Mouse (Mus musculus) midbrain, embryonic 15.5 days (tissue): ENCODE data around the gene Cfap206. TPM values are rescaled to one million over a fixed set of nuclear protein-coding genes. Genes with fewer than 3 reads are reported as not detected.

Experiments used
- ATAC-seq: fragments of 200-750 bp; cut with Nextera tagmentation; replicated peaks from 2 replicates; pipeline ENCODE4 v1.8.0; 2017; ENCODE audit warnings: moderate TSS enrichment
- H3K27ac ChIP-seq: fragments of 300-500 bp; sonication (generic); 2 replicates; pipeline ENCODE4 v1.5.1; 2015; ENCODE audit warnings: mild to moderate bottlenecking, inconsistent platforms
- H3K27me3 ChIP-seq: fragments of 300-500 bp; sonication (generic); replicated peaks from 2 replicates; pipeline ENCODE4 v1.6.1; 2015; ENCODE audit warnings: inconsistent platforms
- H3K36me3 ChIP-seq: fragments of 300-500 bp; sonication (generic); replicated peaks from 2 replicates; pipeline ENCODE4 v1.6.1; 2015; ENCODE audit warnings: inconsistent platforms
- H3K4me1 ChIP-seq: fragments of 300-500 bp; sonication (generic); 2 replicates; pipeline ENCODE4 v1.6.1; 2015; ENCODE audit warnings: inconsistent platforms
- H3K4me2 ChIP-seq: fragments of 300-500 bp; sonication (generic); 2 replicates; pipeline ENCODE4 v1.6.1; 2015; ENCODE audit warnings: inconsistent platforms, mild to moderate bottlenecking, moderate library complexity
- H3K4me3 ChIP-seq: fragments of 300-500 bp; sonication (generic); 2 replicates; pipeline ENCODE4 v1.5.1; 2015; ENCODE audit warnings: mild to moderate bottlenecking, inconsistent platforms
- H3K9ac ChIP-seq: fragments of 300-500 bp; sonication (generic); 2 replicates; pipeline ENCODE4 v1.6.1; 2015; ENCODE audit warnings: mild to moderate bottlenecking, inconsistent platforms
- H3K9me3 ChIP-seq: fragments of 300-500 bp; sonication (generic); 2 replicates; pipeline ENCODE4 v1.6.1; 2016; ENCODE audit warnings: inconsistent platforms
- WGBS: fragments of 180-500 bp; shearing (Covaris S2); methylation state at CpG from one replicate; pipeline ENCODE4 v1.1.7; 2015; ENCODE audit warnings: mixed read lengths; 5-methylcytosine and 5-hydroxymethylcytosine counted together
- polyA plus RNA-seq: library from polyadenylated mRNA; unstranded; fragments of >200 nt; fragmentation: Nextera tagmentation; extraction: Ambion mirVana; gene quantifications from 2 replicates; pipeline ENCODE4 v1.2.1, GENCODE M21; 2015

Cfap206 gene
- polyA plus RNA-seq, 1 experiment from 2014 or later: 2.9 TPM

DNA sequence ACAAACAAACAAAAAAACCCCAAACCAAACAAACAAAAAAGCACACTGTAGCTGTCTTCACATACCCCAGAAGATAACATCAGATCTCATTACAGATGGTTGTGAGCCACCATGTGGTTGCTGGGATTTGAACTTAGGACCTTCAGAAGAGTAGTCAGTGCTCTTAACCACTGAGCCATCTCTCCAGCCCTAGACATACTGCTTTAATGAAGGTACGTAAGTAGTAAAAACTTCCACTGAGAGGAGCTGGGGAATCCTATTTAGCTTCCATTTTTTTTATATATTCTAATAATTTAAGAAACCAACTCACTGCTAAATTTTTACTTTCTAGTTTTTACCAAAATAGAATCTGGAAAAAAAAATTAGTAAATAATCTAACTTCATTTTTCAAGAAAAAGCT lies 14.9 kb downstream of the Cfap206 start:
- ATAC-seq: no peak
- Histone ChIP-seq H3K4me1 (no peaks in the 10 kb centered on the region), H3K4me2 (no peak overlapping the region), H3K9me3 (no peaks in the 10 kb centered on the region), H3K36me3 (no peaks in the 10 kb centered on the region), H3K9ac (no peak overlapping the region), H3K27ac (no peak overlapping the region), H3K4me3 (no peak overlapping the region), H3K27me3 (no peaks in the 10 kb centered on the region)
- 100% methylated on average over 1 of the region's 1 CpGs for WGBS

DNA sequence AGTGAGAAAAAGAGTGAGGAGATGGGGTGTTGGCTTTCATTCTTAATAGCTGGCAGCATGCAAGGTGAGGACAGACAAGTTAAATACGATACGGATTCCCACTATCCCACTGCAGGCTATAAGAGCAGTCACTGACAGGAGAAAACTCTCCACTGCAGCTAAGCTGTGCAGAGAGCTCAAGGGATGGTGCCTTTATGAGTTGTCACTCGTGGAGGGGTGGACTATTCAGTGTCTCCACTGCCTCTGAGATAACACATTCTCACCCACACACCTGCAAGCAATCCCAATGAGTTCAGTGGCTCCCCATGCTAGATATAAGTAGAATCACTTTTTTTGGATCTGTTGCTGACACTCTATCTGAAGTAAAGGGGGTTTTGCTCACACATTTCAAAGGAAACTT lies 21.9 kb downstream of the Cfap206 start:
- Histone ChIP-seq H3K4me2 (no peak overlapping the region), H3K9ac (no peak overlapping the region), H3K27me3 (no peaks in the 10 kb centered on the region), H3K9me3 (no peaks in the 10 kb centered on the region), H3K4me3 (no peak overlapping the region), H3K4me1 (no peaks in the 10 kb centered on the region), H3K27ac (no peak overlapping the region), H3K36me3 (no peaks in the 10 kb centered on the region)
- no peak for ATAC-seq
- WGBS: 92% methylated on average over 3 of the region's 3 CpGs

DNA sequence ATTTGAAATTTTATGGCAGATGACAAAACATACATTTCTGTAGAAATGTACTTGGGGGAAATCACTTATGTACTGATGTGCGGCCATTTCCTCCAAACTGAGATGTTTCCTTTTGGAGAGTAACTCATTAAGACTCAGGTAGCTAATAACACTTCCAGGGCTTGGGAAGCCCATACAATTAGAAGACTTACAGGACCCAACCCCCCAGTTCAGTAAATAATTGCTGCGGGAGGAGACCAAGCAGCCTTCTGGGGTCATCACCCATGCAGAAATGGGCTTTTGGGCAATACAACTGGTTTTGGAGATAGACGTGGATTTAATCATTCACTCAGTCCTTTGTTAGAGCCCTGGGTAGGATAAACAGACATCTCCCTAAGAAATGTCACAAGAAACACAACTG lies 22.8 kb downstream of the Cfap206 start:
- no peaks in the 10 kb centered on the region for H3K9me3 ChIP-seq
- 81% methylated on average over 3 of the region's 3 CpGs for WGBS
- H3K4me3 ChIP-seq: no peak overlapping the region
- no peaks in the 10 kb centered on the region for H3K4me1 ChIP-seq
- ATAC-seq: no peak
- no peaks in the 10 kb centered on the region for H3K36me3 ChIP-seq
- no peak overlapping the region for H3K27ac ChIP-seq
- no peak overlapping the region for H3K9ac ChIP-seq
- no peak overlapping the region for H3K4me2 ChIP-seq
- H3K27me3 ChIP-seq: no peaks in the 10 kb centered on the region

DNA sequence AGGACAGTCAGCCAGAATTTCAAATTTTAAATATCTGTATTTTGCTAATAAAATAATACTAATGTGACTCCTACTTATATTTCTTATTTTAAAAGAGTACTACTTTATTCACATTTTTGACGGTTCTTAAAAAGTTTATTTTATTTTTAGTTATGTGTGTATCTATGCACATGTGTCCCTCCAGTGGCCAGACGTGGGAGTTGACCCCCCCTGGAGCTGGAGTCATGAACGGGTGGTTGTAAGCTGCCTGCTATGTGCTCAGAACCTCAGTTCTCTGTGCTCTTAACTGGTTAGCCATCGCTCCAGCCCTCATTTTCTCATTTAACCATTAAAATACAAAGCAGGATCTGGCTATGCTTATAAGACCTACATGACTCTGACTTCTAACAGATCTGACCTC lies 27.0 kb downstream of the Cfap206 start:
- Histone ChIP-seq H3K27me3 (no peaks in the 10 kb centered on the region), H3K4me1 (no peaks in the 10 kb centered on the region), H3K36me3 (no peaks in the 10 kb centered on the region), H3K9me3 (no peaks in the 10 kb centered on the region), H3K4me3 (no peak overlapping the region), H3K27ac (no peak overlapping the region), H3K4me2 (no peak overlapping the region), H3K9ac (no peak overlapping the region)
- 74% methylated on average over 4 of the region's 4 CpGs for WGBS
- no peak for ATAC-seq

DNA sequence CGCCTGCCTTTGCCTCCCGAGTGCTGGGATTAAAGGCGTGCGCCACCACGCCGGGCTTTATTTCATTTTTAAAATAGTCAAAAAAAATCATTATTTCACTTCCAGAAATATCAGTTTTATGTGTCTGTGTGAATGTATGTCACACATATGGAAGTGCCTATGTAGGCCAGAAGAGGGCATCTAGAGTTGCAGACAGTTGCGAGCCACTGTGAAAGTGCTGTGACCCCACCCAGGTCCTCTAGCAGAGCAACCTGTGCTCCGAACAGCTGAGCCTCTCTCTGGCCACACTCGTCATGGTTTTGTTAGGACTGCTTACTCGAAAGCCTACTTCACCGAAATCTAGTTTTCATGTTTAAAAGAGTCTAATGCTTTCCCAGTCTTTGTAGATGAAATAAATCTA lies 27.8 kb downstream of the Cfap206 start:
- Histone ChIP-seq H3K27me3 (no peaks in the 10 kb centered on the region), H3K36me3 (no peaks in the 10 kb centered on the region), H3K9me3 (no peaks in the 10 kb centered on the region), H3K4me1 (no peaks in the 10 kb centered on the region), H3K9ac (no peak overlapping the region), H3K27ac (no peak overlapping the region), H3K4me2 (no peak overlapping the region), H3K4me3 (no peak overlapping the region)
- 98% methylated on average over 11 of the region's 11 CpGs for WGBS
- ATAC-seq: no peak

DNA sequence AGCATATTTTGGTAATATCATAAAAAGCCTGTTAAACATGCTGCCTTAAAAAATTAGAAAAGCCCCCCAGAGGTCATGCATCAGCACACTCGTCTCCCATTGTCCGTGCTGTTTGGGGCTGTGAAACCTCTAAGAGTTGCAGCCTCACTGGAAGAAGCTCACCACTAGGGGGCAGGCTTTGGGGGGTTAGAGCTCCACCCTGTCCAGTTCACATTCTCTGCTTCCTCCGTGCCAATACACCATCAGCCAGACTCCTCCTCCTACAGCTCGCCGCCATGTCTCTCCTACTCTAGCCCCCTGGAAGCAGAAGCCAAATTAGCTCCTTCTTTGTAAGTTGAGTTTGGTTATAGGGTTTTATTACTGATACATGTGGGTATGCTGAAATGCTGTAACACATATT lies 28.5 kb downstream of the Cfap206 start:
- no peaks in the 10 kb centered on the region for H3K9me3 ChIP-seq
- no peak overlapping the region for H3K4me3 ChIP-seq
- H3K27me3 ChIP-seq: no peaks in the 10 kb centered on the region
- no peaks in the 10 kb centered on the region for H3K4me1 ChIP-seq
- H3K4me2 ChIP-seq: no peak overlapping the region
- H3K36me3 ChIP-seq: no peaks in the 10 kb centered on the region
- no peak overlapping the region for H3K27ac ChIP-seq
- no peak for ATAC-seq
- WGBS: 49% methylated on average over 5 of the region's 5 CpGs
- H3K9ac ChIP-seq: no peak overlapping the region

DNA sequence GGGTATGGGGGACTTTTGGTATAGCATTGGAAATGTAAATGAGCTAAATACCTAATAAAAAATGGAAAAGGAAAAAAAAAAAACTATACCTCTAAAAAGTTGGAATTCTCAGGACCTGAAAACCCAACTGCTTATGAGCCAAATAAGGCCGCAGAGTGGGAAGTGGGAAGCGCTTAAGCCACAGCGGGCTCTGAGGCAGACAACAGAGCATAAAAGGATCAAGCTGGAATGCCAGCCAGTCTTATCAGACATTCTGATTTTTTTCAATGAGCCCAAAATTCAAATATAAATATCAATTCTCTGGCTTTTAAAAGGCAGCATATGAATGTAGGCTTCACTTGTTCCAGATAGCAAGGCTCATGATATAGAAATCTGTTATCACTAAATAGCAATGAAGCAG lies 42.0 kb downstream of the Cfap206 start:
- no peak for ATAC-seq
- H3K4me3 ChIP-seq: no peak overlapping the region

DNA sequence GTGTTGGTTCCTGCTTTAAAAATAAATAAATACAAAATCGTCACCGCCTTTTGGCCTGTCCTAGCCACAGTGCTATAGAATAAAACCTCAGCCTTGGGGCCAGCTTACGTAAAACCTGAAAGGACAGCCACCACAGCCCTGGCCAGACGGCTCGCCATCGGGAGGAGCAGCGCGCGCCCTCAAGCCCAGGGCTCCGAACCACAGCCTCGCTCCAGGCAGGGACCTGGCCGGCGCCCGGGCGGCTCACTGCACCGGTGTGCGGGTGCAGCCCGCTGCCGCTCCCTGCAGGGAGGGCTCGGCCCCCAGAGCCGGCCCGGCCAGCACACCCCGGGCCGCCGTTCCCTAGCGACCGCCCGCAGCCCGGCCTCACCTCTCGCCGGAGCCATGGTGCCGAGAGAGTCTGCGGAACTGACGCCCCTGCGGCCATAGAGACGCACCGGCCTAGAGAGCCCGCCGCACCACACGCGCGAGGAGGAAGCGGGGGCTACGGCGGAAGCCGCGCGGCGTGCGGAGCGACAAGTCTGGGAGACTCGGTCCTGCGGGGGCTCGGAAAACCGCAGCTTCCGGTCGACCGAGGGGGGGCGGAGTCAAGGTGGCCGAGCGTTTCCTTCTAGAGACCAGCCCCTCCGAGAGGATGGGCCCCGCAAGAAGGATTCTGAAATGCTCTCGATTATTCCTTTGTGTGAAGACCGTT lies 43.0 kb downstream of the Cfap206 start, which contains the start of gene Slc35a1:
Slc35a1 (minus strand) TSS at position 565 of the 694 bp plus-strand sequence.
- peak; percentile 99 for ATAC-seq
- Histone ChIP-seq H3K4me1 (peaks cover 18% of the 10 kb centered on the region), H3K4me3 (peak within 1 kb of the TSS; percentile 99), H3K9me3 (no peaks in the 10 kb centered on the region), H3K27ac (peak within 1 kb of the TSS; percentile 99), H3K9ac (peak within 1 kb of the TSS; percentile 100), H3K4me2 (peak within 1 kb of the TSS; percentile 47), H3K36me3 (0 out of 2 replicates have a peak, but pooled peaks cover 3% of the 10 kb centered on the region), H3K27me3 (no peaks in the 10 kb centered on the region)
- under 1% methylated on average over 65 of the region's 65 CpGs for WGBS

More for the DNA sequence above, 42.0 kb downstream of the Cfap206 start:
- Histone ChIP-seq H3K27me3 (no peaks in the 10 kb centered on the region), H3K9me3 (no peaks in the 10 kb centered on the region), H3K4me2 (peak overlapping the region; percentile 47), H3K36me3 (no peaks in the 10 kb centered on the region), H3K27ac (peak overlapping the region; percentile 69), H3K9ac (no peak overlapping the region; the same call in 1 of the 2 replicates), H3K4me1 (peaks cover 18% of the 10 kb centered on the region)
- 60% methylated on average over 3 of the region's 3 CpGs for WGBS

DNA sequence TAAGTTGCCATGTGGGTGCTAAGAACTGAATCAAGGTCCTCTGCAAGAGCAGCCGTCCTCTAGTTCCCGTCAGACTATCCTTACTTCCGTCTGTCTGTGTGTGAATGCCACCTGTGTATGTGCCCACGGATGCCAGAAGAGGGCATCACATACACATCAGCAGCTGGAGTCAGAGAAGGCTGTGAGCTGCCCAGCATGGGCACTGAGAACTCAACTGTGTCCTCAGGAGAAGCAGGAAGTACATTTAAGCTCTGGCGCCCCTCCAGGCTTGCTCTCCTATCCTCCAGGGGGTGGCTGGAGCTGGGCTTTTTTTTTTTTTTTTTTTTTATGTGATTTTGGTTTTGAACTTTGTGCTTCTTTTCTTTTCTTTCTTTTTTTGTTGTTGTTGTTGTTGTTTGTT lies 49.5 kb downstream of the Cfap206 start:
- no peak for ATAC-seq
- Histone ChIP-seq H3K27me3 (no peaks in the 10 kb centered on the region), H3K4me1 (peaks cover 7% of the 10 kb centered on the region; the same call in 1 of the 2 replicates), H3K9ac (no peak overlapping the region), H3K27ac (no peak overlapping the region), H3K4me2 (no peak overlapping the region), H3K9me3 (no peaks in the 10 kb centered on the region), H3K4me3 (no peak overlapping the region), H3K36me3 (peaks cover 9% of the 10 kb centered on the region; the same call in 1 of the 2 replicates)
- 81% methylated on average over 5 of the region's 5 CpGs for WGBS

DNA sequence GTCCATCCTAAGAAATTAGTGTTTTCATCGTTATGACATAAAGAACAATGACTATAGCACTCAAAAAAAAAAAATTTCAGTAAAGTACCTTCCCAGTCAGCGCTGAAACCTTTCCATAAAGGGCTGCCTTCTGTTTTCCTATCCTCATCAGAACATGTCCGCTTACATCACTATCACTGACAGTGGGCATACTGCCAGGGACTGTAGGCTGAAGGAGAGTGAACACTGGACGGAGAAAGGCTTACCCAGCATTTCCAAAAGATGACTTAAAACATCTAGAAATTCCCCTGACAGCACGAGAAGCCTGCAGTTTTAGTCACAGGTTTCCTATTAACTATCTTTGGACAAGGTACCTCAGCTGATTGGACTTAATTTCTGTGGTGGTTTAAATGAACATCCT lies 56.3 kb downstream of the Cfap206 start:
- Histone ChIP-seq H3K27me3 (no peaks in the 10 kb centered on the region), H3K9me3 (no peaks in the 10 kb centered on the region), H3K4me3 (no peak overlapping the region), H3K4me1 (no peaks in the 10 kb centered on the region), H3K36me3 (peaks cover 18% of the 10 kb centered on the region), H3K27ac (no peak overlapping the region), H3K9ac (no peak overlapping the region), H3K4me2 (no peak overlapping the region)
- no peak for ATAC-seq
- WGBS: 93% methylated on average over 5 of the region's 5 CpGs

DNA sequence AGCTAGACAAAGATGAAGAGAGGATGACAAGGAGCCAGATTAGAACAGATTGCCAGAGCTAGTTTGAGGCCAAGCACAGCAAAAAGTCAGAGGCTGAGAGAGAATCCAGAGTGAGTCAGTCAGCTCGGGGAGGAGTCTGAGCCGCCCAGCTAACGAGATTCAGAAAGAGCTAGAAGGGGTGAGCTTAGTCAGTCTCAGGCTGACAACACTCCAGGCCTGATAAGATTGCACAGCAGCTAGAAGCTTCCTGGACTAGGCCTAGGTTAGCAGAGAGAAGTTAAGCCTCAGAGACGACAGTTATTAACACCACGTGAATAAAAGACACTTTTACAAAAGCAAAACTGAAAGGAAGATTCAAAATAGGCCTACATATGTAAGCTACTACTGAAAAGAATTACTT lies 62.1 kb downstream of the Cfap206 start:
- no peak overlapping the region for H3K4me2 ChIP-seq
- no peaks in the 10 kb centered on the region for H3K9me3 ChIP-seq
- H3K36me3 ChIP-seq: peaks cover 42% of the 10 kb centered on the region
- ATAC-seq: no peak
- H3K9ac ChIP-seq: no peak overlapping the region
- no peak overlapping the region for H3K27ac ChIP-seq
- no peaks in the 10 kb centered on the region for H3K27me3 ChIP-seq
- 94% methylated on average over 5 of the region's 5 CpGs for WGBS
- no peaks in the 10 kb centered on the region for H3K4me1 ChIP-seq
- no peak overlapping the region for H3K4me3 ChIP-seq

DNA sequence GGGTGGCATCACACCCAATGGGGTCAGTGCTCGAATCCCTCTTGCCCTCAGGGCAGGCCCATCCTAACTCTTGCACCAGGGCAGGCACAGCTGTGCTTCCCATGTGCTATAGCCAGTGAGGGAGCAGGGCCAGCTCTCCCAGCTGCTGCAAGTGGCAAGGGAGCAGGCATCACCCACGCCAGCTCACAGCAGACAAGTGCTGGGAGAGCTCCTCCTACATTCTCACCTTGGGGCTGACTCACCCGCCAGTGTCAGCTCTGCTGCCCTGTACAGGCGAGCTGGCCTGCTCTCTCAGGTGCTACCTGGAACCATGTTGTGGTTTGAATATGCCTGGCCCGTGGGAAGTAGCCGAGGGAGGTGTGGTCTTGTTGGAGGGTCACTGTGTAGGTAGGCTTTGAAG lies 68.1 kb downstream of the Cfap206 start:
- ATAC-seq: no peak
- H3K4me1 ChIP-seq: no peaks in the 10 kb centered on the region
- 93% methylated on average over 6 of the region's 6 CpGs for WGBS
- peaks cover 50% of the 10 kb centered on the region for H3K36me3 ChIP-seq
- H3K4me2 ChIP-seq: no peak overlapping the region
- no peak overlapping the region for H3K4me3 ChIP-seq
- no peak overlapping the region for H3K27ac ChIP-seq
- no peak overlapping the region for H3K9ac ChIP-seq
- H3K27me3 ChIP-seq: no peaks in the 10 kb centered on the region
- H3K9me3 ChIP-seq: no peaks in the 10 kb centered on the region

DNA sequence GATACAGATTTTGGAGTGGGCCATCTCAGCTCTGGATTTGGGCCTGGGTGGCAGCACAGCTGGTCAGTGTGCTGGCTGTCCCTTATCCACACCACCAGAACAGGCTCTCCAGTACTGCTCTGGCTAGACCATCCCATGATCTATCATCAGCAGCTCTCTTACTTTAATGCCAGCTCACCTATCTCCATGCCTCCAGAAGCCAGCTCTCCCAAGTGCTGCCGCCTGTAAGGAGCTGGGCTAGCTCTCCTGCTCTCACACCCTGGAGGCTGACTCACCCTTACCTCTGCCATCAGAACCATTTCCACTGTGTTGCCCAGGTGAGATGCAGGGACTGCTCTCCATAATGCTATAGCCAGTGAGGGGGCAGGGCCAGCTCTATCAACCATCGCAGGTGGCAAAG lies 68.5 kb downstream of the Cfap206 start:
- no peak overlapping the region for H3K4me2 ChIP-seq
- no peak overlapping the region for H3K4me3 ChIP-seq
- 86% methylated on average over 2 of the region's 2 CpGs for WGBS
- H3K36me3 ChIP-seq: peaks cover 48% of the 10 kb centered on the region
- no peaks in the 10 kb centered on the region for H3K27me3 ChIP-seq
- H3K4me1 ChIP-seq: no peaks in the 10 kb centered on the region
- no peak overlapping the region for H3K27ac ChIP-seq
- no peak overlapping the region for H3K9ac ChIP-seq
- no peak for ATAC-seq
- no peaks in the 10 kb centered on the region for H3K9me3 ChIP-seq
